Mouse (Mus musculus) MEL (cell line): ENCODE results near the gene Mchr1. TPM values are rescaled to one million over a fixed set of nuclear protein-coding genes. Genes with fewer than 3 reads are reported as not detected.

ENCODE experiments used
- DNase-seq: peaks from one replicate; pipeline ENCODE4 v3.0.0; 2011; ENCODE audit warnings: low read depth, low spot score
- H3K27ac ChIP-seq: 2 replicates; pipeline ENCODE4 v1.5.1; 2012; ENCODE audit warnings: low read depth, mild to moderate bottlenecking, control low read depth, low read length, moderate library complexity; ENCODE audit not compliant: control insufficient read depth
- H3K27me3 ChIP-seq, 2 experiments: fragments of 150-350 bp in 1 of 2; sonication (generic) in 1 of 2; 2 replicates each; pipeline ENCODE4 v1.6.1; 2012; ENCODE audit warnings: low read length in 2 of 2, mild to moderate bottlenecking in 2 of 2, improper control_type of control experiment in 1 of 2, moderate library complexity in 1 of 2; ENCODE audit not compliant: insufficient read depth in 2 of 2, control insufficient read depth in 1 of 2
- H3K36me3 ChIP-seq, 2 experiments: 2 replicates each; pipeline ENCODE4 v1.6.1; 2012 to 2014; ENCODE audit warnings: low read length in 2 of 2, improper control_type of control experiment in 1 of 2, inconsistent platforms in 1 of 2, mild to moderate bottlenecking in 1 of 2; ENCODE audit not compliant: insufficient read depth in 2 of 2, control insufficient read depth in 1 of 2
- H3K4me1 ChIP-seq, 2 experiments: fragments of 150-350 bp in 1 of 2; sonication (generic) in 1 of 2; 2 replicates each; pipeline ENCODE4 v1.6.1; 2012; ENCODE audit warnings: low read length in 2 of 2, improper control_type of control experiment in 1 of 2, mild to moderate bottlenecking in 1 of 2; ENCODE audit not compliant: insufficient read depth in 2 of 2, control insufficient read depth in 1 of 2
- H3K4me3 ChIP-seq, 2 experiments: fragments of 150-350 bp in 1 of 2; sonication (generic) in 1 of 2; 2 replicates each; pipeline ENCODE4 v1.5.1; 2012; ENCODE audit warnings: low read depth in 2 of 2, low read length in 2 of 2, mild to moderate bottlenecking in 2 of 2, moderate library complexity in 2 of 2, control low read depth in 1 of 2, improper control_type of control experiment in 1 of 2; ENCODE audit not compliant: control insufficient read depth in 1 of 2, insufficient read depth in 1 of 2
- H3K79me2 ChIP-seq: 2 replicates; pipeline ENCODE4 v1.6.1; 2012; ENCODE audit warnings: mild to moderate bottlenecking, low read length, moderate library complexity; ENCODE audit not compliant: control insufficient read depth, poor library complexity, insufficient read depth
- H3K9ac ChIP-seq: 2 replicates; pipeline ENCODE4 v1.6.1; 2012; ENCODE audit warnings: low read depth, mild to moderate bottlenecking, control low read depth, low read length, moderate library complexity; ENCODE audit not compliant: control insufficient read depth, poor library complexity, severe bottlenecking
- H3K9me3 ChIP-seq: fragments of 150-350 bp; sonication (generic); replicated peaks from 2 replicates; pipeline ENCODE4 v1.6.1; 2012; ENCODE audit warnings: mild to moderate bottlenecking, low read length, improper control_type of control experiment, moderate library complexity; ENCODE audit not compliant: insufficient read depth
- CHD2 ChIP-seq: IDR thresholded peaks from 2 replicates; pipeline ENCODE4 v1.6.1; 2011; ENCODE audit warnings: low read length, improper control_type of control experiment
- E2F4 ChIP-seq: IDR thresholded peaks from 2 replicates; pipeline ENCODE4 v1.6.1; 2011; ENCODE audit warnings: low read depth, low read length, improper control_type of control experiment, borderline replicate concordance
- JUND ChIP-seq: IDR thresholded peaks from 2 replicates; pipeline ENCODE4 v1.6.1; 2011; ENCODE audit warnings: low read depth, mild to moderate bottlenecking, improper control_type of control experiment, low read length
- KAT2A ChIP-seq: conservative IDR thresholded peaks from 2 replicates; pipeline ENCODE4 v1.6.1; 2012; ENCODE audit warnings: low read depth, low read length, improper control_type of control experiment, inconsistent platforms
- MAFK ChIP-seq: IDR thresholded peaks from 2 replicates; pipeline ENCODE4 v1.6.1; 2011; ENCODE audit warnings: low read depth, mild to moderate bottlenecking, low read length, improper control_type of control experiment, borderline replicate concordance
- MXI1 ChIP-seq: IDR thresholded peaks from 2 replicates; pipeline ENCODE4 v1.6.1; 2011; ENCODE audit warnings: mild to moderate bottlenecking, low read depth, low read length, improper control_type of control experiment
- NELFE ChIP-seq: IDR thresholded peaks from 2 replicates; pipeline ENCODE4 v1.6.1; 2011; ENCODE audit warnings: low read depth, low read length, improper control_type of control experiment
- NRF1 ChIP-seq: IDR thresholded peaks from 2 replicates; pipeline ENCODE4 v1.6.1; 2014; ENCODE audit warnings: low read depth, mild to moderate bottlenecking, inconsistent platforms, low read length, improper control_type of control experiment, moderate library complexity; ENCODE audit not compliant: poor library complexity, insufficient read depth, severe bottlenecking
- POLR2A ChIP-seq, 2 experiments: IDR thresholded peaks; 2 replicates each; pipeline ENCODE4 v1.6.1; 2011 to 2012; ENCODE audit warnings: low read length in 2 of 2, mild to moderate bottlenecking in 2 of 2, control low read depth in 1 of 2, improper control_type of control experiment in 1 of 2, low read depth in 1 of 2, moderate library complexity in 1 of 2; ENCODE audit not compliant: control insufficient read depth in 1 of 2, insufficient read depth in 1 of 2, poor library complexity in 1 of 2
- RAD21 ChIP-seq: IDR thresholded peaks from 2 replicates; pipeline ENCODE4 v1.6.1; 2011; ENCODE audit warnings: mild to moderate bottlenecking, low read depth, low read length, improper control_type of control experiment
- SIN3A ChIP-seq: IDR thresholded peaks from 2 replicates; pipeline ENCODE4 v1.6.1; 2012; ENCODE audit warnings: low read length, improper control_type of control experiment, inconsistent platforms
- SMC3 ChIP-seq: IDR thresholded peaks from 2 replicates; pipeline ENCODE4 v1.6.1; 2011; ENCODE audit warnings: low read depth, low read length, improper control_type of control experiment
- TBP ChIP-seq: IDR thresholded peaks from 2 replicates; pipeline ENCODE4 v1.8.0; 2011; ENCODE audit warnings: low read depth, low read length, improper control_type of control experiment
- TCF12 ChIP-seq: IDR thresholded peaks from 2 replicates; pipeline ENCODE4 v1.6.1; 2014; ENCODE audit warnings: low read depth, mild to moderate bottlenecking, inconsistent platforms, low read length, improper control_type of control experiment, moderate library complexity
- USF1 ChIP-seq: IDR thresholded peaks from 2 replicates; pipeline ENCODE4 v1.6.1; 2014; ENCODE audit warnings: low read depth, mild to moderate bottlenecking, inconsistent platforms, low read length, improper control_type of control experiment, moderate library complexity
- ZNF384 ChIP-seq: IDR thresholded peaks from 2 replicates; pipeline ENCODE4 v1.6.1; 2012; ENCODE audit warnings: low read depth, mild to moderate bottlenecking, inconsistent platforms, low read length, improper control_type of control experiment
- polyA plus RNA-seq, 2 experiments: library from polyadenylated mRNA; stranded (reverse) in 1 of 2; unstranded in 1 of 2; fragments of >175 nt in 1 of 2; fragments of >200 nt in 1 of 2; gene quantifications; 2 replicates each; pipeline versions ENCODE4 v1.2.1 to v1.2.4; 2012; ENCODE audit warnings: low replicate concordance in 2 of 2, low read depth in 1 of 2; ENCODE audit not compliant: insufficient read length in 2 of 2, insufficient read depth in 1 of 2, missing spikeins in 1 of 2
- total RNA-seq: library from RNA; depleted of rRNA; stranded (reverse); fragments of 300-350 nt; gene quantifications from 2 replicates; pipeline ENCODE4 v1.2.3, GENCODE M21; 2012

Gene Mchr1
- total and polyA plus RNA-seq, 3 experiments = not detected

DNA sequence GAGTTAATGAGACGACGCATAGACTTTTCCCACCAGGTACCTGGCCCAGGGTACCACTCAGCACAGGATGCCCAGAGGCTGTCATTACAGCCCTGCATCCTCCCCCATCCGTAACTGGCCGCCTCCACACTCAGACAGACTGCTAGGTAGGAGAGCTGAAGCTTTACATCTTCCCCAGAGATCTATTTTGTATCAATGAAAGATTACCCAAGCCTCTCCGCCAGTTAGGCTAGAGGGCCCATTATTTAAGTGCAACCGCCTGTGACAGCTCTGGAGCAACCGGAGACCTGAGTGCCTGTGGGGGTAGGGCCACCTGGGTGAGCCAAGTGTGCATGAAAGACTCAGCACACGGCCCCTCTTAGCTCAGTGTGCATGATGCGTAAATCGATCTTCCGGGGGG lies 42.6 kb downstream of the Mchr1 start:
- Histone ChIP-seq H3K9me3 (no peaks in the 10 kb centered on the region), H3K4me3 (no peak overlapping the region), H3K4me1 (no peaks in the 10 kb centered on the region), H3K9ac (no peak overlapping the region), H3K79me2 (no peaks in the 10 kb centered on the region), H3K27ac (no peak overlapping the region), H3K36me3 (no peaks in the 10 kb centered on the region), H3K27me3 (peaks cover 0 to 5% of the 10 kb centered on the region in 2 experiments; a peak in 3 of 4 replicates)
- TF ChIP-seq POLR2A (IDR thresholded peaks at IDR 0.05; ENCODE audit: control insufficient read depth in 1 of 2, insufficient read depth in 1 of 2, low read depth in 1 of 2, low read length in 2 of 2, poor library complexity in 1 of 2) = no peak
- no peak for TF ChIP-seq TBP
- no peak for TF ChIP-seq NELFE
- no peak for TF ChIP-seq KAT2A
- no peak for TF ChIP-seq JUND
- no peak for TF ChIP-seq SMC3
- no peak for TF ChIP-seq CHD2
- DNase-seq = no peak

DNA sequence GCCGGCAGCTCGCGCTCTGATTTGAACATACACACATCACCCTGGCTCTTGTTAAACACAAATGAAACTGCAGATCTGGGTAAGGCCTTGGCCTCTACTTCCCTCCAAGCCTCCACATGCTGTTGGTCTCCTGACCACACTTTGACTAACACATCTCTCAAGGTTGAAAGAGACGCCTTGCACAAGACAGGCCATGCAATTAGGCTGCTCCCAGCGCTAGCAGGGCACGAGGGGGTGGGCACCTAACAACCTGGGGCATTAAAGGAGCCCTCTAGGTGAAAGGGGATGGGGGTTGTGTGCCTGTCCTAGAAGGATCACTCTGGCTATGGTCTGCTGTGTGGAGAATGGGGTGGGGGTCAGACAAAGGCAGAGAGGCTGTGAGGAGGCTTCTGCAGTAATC lies 43.4 kb downstream of the Mchr1 start:
- H3K36me3 ChIP-seq = no peaks in the 10 kb centered on the region
- no peak overlapping the region for H3K4me3 ChIP-seq
- H3K9me3 ChIP-seq = no peaks in the 10 kb centered on the region
- TF ChIP-seq USF1 (no peak), E2F4 (no peak), KAT2A (no peak), TBP (no peak), MXI1 (no peak), ZNF384 (no peak), RAD21 (no peak), SIN3A (no peak), MAFK (no peak), TCF12 (no peak), NRF1 (no peak)
- TF ChIP-seq, all 39 proteins: peak for 0
- H3K27me3 ChIP-seq = peaks cover 0 to 5% of the 10 kb centered on the region in 2 experiments; a peak in 3 of 4 replicates
- no peaks in the 10 kb centered on the region for H3K4me1 ChIP-seq
- H3K9ac ChIP-seq = no peak overlapping the region
- no peak for DNase-seq
- no peaks in the 10 kb centered on the region for H3K79me2 ChIP-seq
- no peak overlapping the region for H3K27ac ChIP-seq
